Mouse (Mus musculus): ENCODE measurements around the gene Kat6b. TPM values are rescaled to one million over a fixed set of nuclear protein-coding genes. Genes with fewer than 3 reads are reported as not detected.
A peak's percentile ranks its signal among the peaks of the same experiment; 100 is the strongest.

Gene Kat6b
- polyA plus RNA-seq, 1 experiment from 2014 or later, result 22.0 TPM

DNA sequence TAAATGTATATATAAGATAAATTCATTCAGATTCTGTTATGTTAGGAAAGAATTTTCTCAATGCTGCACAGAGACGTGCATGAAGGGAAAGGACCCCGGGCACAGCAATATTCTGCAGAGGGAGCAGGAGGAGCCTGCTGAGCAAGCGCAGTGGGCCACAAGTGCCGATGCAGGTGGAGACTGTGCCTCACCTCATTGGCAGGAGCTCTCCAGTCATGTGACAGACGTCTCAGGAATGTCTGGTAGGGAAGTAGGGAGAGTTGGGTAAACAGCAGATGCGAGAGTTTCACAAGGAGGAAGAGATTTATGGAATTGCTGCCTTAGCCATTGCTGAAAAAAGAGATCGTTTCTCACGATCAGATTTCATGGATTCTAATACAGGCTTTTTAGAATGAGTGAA lies 71.7 kb downstream of the Kat6b start:
- Histone ChIP-seq H3K9ac (ENCODE audit: low read depth, low read length) (no peak overlapping the region), H3K4me1 (ENCODE audit: control insufficient read depth, insufficient read depth, low read length) (peaks cover 11% of the 10 kb centered on the region; the same call in 1 of the 2 replicates), H3K27me3 (ENCODE audit: control insufficient read depth, insufficient read depth, low read length) (no peaks in the 10 kb centered on the region), H3K36me3 (ENCODE audit: control insufficient read depth, insufficient read depth, low read length) (no peaks in the 10 kb centered on the region), H3K9me3 (ENCODE audit: control insufficient read depth, low read length) (no peaks in the 10 kb centered on the region), H3K27ac (ENCODE audit: low read depth, low read length) (no peak overlapping the region), H3K4me2 (replicated peaks; ENCODE audit: low read depth, low read length) (no peak overlapping the region), H3K4me3 (ENCODE audit: low read length) (no peak overlapping the region)
- 31% methylated on average over 8 of the region's 8 CpGs for WGBS
- ATAC-seq (ENCODE audit: low FRiP score, low TSS enrichment), result peak; percentile 86

DNA sequence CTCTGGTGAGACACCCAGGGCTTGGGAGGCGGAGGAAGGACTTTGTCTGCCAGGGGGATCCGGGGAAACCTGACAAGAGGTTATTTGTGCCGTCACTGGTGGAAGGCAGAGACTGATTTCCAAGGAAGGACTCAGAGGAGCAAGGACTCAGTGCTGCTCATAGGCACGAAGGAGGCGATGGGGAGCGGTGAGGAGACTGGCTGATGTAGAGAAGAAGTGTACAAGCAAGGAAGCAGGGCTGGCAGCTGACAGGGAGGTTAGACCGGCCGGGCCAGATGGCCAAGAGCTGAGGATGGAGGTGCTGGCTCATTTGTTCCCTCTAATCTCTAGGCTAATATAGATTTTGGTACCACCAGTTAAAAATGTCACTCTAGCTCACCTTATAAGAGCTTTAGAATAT lies 72.8 kb downstream of the Kat6b start:
- Histone ChIP-seq H3K27me3 (ENCODE audit: control insufficient read depth, insufficient read depth, low read length) (no peaks in the 10 kb centered on the region), H3K9ac (ENCODE audit: low read depth, low read length) (no peak overlapping the region), H3K27ac (ENCODE audit: low read depth, low read length) (no peak overlapping the region), H3K4me3 (ENCODE audit: low read length) (no peak overlapping the region), H3K36me3 (ENCODE audit: control insufficient read depth, insufficient read depth, low read length) (no peaks in the 10 kb centered on the region), H3K4me1 (ENCODE audit: control insufficient read depth, insufficient read depth, low read length) (peaks cover 18% of the 10 kb centered on the region), H3K9me3 (ENCODE audit: control insufficient read depth, low read length) (no peaks in the 10 kb centered on the region), H3K4me2 (replicated peaks; ENCODE audit: low read depth, low read length) (no peak overlapping the region)
- 79% methylated on average over 8 of the region's 8 CpGs for WGBS
- ATAC-seq (ENCODE audit: low FRiP score, low TSS enrichment), result no peak

DNA sequence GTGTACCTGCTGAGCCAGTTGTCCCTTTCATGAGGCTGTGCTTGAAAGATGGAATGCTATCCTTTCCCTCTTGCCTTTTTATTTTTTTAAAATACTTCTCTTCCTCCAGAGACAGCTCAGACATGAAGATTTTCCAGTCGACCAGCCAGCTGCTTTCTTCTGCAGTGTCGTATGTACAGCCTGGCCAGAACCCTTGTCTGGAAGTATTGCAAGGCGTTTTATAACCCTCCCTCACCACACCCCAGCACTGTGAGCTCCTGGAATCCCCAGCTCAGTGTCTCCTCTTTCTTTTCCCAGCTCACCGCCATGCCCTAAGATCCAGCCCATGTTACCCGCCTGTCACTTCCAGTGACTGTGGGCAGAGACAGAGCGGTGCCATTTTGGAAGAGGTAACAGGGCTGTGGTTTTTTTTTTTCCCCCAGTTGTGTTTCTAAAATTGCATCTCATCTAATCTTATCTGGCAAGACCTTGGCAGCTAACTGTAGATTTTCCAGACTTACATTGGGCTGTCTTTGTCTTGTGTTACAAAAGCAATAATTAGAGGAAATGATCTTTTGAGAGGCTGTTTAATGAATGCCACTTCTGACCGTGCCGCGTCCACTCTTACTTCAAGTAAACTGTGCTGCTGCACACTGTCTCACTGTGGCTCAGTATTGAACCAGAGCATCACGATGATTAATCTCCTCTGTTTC lies 77.4 kb downstream of the Kat6b start:
- Histone ChIP-seq H3K4me3 (ENCODE audit: low read length) (no peak overlapping the region), H3K4me1 (ENCODE audit: control insufficient read depth, insufficient read depth, low read length) (peaks cover 20% of the 10 kb centered on the region), H3K4me2 (replicated peaks; ENCODE audit: low read depth, low read length) (no peak overlapping the region), H3K36me3 (ENCODE audit: control insufficient read depth, insufficient read depth, low read length) (no peaks in the 10 kb centered on the region), H3K9me3 (ENCODE audit: control insufficient read depth, low read length) (no peaks in the 10 kb centered on the region), H3K27me3 (ENCODE audit: control insufficient read depth, insufficient read depth, low read length) (no peaks in the 10 kb centered on the region), H3K27ac (ENCODE audit: low read depth, low read length) (no peak overlapping the region; the same call in 1 of the 2 replicates), H3K9ac (ENCODE audit: low read depth, low read length) (no peak overlapping the region)
- WGBS, result 40% methylated on average over 10 of the region's 10 CpGs
- no peak for ATAC-seq (ENCODE audit: low FRiP score, low TSS enrichment)

DNA sequence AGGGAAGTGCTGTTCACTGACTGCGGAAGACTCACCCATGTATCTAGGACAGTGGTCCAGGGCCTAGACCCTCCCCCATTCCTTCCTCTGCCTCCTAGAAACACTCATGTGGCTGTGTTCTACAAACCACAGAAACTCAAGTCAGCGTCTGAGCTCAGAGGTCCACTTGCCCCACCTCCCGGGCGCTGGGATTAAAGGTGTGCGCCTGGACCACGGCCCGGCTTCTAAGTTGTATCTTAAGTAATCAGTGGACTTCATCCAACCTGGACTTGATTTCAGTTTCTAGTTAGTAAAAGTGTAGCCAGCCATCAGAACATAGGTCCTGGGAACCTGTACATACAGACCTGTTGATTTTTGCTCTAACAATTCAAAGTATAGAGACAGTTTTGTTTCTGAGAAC lies 78.2 kb downstream of the Kat6b start:
- Histone ChIP-seq H3K4me2 (replicated peaks; ENCODE audit: low read depth, low read length) (no peak overlapping the region), H3K9ac (ENCODE audit: low read depth, low read length) (no peak overlapping the region), H3K4me1 (ENCODE audit: control insufficient read depth, insufficient read depth, low read length) (peaks cover 23% of the 10 kb centered on the region), H3K27me3 (ENCODE audit: control insufficient read depth, insufficient read depth, low read length) (no peaks in the 10 kb centered on the region), H3K36me3 (ENCODE audit: control insufficient read depth, insufficient read depth, low read length) (no peaks in the 10 kb centered on the region), H3K4me3 (ENCODE audit: low read length) (no peak overlapping the region), H3K27ac (ENCODE audit: low read depth, low read length) (no peak overlapping the region), H3K9me3 (ENCODE audit: control insufficient read depth, low read length) (no peaks in the 10 kb centered on the region)
- no peak for ATAC-seq (ENCODE audit: low FRiP score, low TSS enrichment)
- WGBS, result 81% methylated on average over 7 of the region's 7 CpGs

DNA sequence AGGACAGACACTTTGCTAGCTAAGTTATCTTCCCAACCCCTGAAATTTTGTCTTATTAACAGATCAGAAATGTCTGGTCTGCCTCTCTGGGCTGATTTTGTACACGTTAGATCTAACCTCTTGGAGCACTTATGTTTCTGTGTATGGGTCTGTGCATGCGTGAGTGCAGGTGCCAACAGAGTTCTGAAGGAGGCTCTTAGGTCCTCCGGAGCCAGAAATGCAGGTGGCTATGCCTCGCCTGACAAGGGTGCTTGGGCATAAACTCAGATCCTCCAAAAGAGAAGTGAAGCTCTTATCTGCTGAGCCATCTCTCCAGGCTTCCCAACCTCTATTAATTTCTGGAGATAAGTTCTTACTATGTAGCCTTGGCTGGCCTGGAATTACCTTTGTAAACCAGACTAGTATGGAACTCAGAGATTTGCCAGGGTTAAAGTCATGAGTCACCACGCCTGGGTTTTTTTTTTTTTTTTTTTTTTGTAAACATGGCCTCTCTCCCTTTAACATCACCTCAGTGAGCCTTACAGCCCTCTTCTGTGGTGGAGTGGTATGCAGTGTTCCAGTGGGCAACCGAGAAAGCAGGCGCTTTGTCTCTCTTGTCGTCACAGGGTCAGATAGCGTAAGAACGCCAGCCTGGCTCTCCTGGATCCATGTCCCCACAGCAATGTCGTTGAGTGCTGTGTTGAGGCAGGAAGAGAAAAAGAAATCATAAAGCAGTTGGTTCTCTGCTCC lies 79.4 kb downstream of the Kat6b start:
- Histone ChIP-seq H3K27me3 (ENCODE audit: control insufficient read depth, insufficient read depth, low read length) (no peaks in the 10 kb centered on the region), H3K9ac (ENCODE audit: low read depth, low read length) (no peak overlapping the region), H3K4me2 (replicated peaks; ENCODE audit: low read depth, low read length) (no peak overlapping the region), H3K27ac (ENCODE audit: low read depth, low read length) (no peak overlapping the region), H3K9me3 (ENCODE audit: control insufficient read depth, low read length) (no peaks in the 10 kb centered on the region), H3K36me3 (ENCODE audit: control insufficient read depth, insufficient read depth, low read length) (no peaks in the 10 kb centered on the region), H3K4me1 (ENCODE audit: control insufficient read depth, insufficient read depth, low read length) (peaks cover 23% of the 10 kb centered on the region), H3K4me3 (ENCODE audit: low read length) (no peak overlapping the region)
- 80% methylated on average over 11 of the region's 11 CpGs for WGBS
- ATAC-seq (ENCODE audit: low FRiP score, low TSS enrichment), result no peak

DNA sequence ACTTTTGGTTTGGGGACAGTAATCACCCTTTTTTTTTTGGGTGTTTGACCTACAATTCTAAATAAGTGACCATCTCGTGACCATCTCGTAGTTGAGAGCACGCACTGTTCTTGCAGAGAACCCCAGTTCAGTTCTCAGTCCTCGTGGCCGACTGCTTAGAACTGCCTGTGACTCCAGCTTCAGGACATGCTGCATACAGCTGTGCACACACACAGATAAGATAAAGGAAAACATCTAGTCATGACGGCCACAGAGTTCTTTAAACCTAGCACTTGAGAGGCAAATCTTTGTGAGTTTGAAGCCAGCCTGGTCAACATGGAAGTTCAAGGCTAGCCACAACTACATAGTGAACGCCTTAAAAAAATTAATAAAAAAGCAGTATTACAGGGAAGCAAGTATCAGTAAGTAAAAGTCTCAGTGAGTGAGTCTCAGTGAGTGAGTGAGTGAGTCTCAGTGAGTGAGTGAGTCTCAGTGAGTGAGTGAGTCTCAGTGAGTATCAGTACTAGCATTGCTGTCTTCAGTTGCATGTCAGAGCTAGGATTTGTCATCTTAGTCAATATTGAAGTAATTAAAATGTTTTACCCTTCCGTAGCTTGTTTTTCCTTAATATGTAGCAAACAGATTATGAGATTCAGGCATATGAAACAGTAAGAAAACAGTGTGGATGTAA lies 80.3 kb downstream of the Kat6b start:
- H3K27me3 ChIP-seq (ENCODE audit: control insufficient read depth, insufficient read depth, low read length), result no peaks in the 10 kb centered on the region
- peaks cover 18% of the 10 kb centered on the region for H3K4me1 ChIP-seq (ENCODE audit: control insufficient read depth, insufficient read depth, low read length)
- H3K27ac ChIP-seq (ENCODE audit: low read depth, low read length), result no peak overlapping the region
- H3K36me3 ChIP-seq (ENCODE audit: control insufficient read depth, insufficient read depth, low read length), result no peaks in the 10 kb centered on the region
- no peaks in the 10 kb centered on the region for H3K9me3 ChIP-seq (ENCODE audit: control insufficient read depth, low read length)
- no peak overlapping the region for H3K9ac ChIP-seq (ENCODE audit: low read depth, low read length)
- no peak for ATAC-seq (ENCODE audit: low FRiP score, low TSS enrichment)
- WGBS, result 90% methylated on average over 8 of the region's 8 CpGs
- no peak overlapping the region for H3K4me3 ChIP-seq (ENCODE audit: low read length)
- no peak overlapping the region for H3K4me2 ChIP-seq (replicated peaks; ENCODE audit: low read depth, low read length)

DNA sequence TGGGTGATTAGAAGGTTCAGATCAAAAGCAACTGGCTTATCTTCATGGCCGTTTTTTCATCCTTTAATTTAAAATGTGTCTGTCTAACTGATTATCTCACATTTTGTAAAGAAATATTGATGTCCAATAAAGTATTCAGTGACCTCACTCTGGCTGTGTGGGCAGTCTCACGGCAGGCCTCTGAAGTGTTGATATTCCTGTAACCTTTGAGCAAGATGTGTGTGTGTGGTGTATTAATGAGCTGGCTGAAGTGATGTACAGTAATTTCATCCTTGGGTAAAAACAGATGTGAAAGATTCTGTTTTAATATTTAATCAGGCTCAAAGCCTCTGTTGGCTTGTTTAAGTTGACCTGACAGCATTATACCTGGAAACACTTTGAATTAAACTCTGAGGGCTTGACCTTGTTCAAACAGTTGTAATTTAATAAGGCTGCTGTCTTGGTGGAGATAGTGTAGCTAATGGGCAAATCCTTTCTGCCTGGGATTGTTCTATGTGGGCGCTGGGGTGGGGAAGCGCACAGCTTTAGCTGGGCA lies 82.4 kb downstream of the Kat6b start:
- 42% methylated on average over 4 of the region's 4 CpGs for WGBS
- no peak overlapping the region for H3K27ac ChIP-seq (ENCODE audit: low read depth, low read length)
- ATAC-seq (ENCODE audit: low FRiP score, low TSS enrichment), result no peak
- H3K27me3 ChIP-seq (ENCODE audit: control insufficient read depth, insufficient read depth, low read length), result no peaks in the 10 kb centered on the region
- H3K4me1 ChIP-seq (ENCODE audit: control insufficient read depth, insufficient read depth, low read length), result peaks cover 15% of the 10 kb centered on the region; the same call in 1 of the 2 replicates
- no peak overlapping the region for H3K4me3 ChIP-seq (ENCODE audit: low read length)
- H3K36me3 ChIP-seq (ENCODE audit: control insufficient read depth, insufficient read depth, low read length), result no peaks in the 10 kb centered on the region
- no peaks in the 10 kb centered on the region for H3K9me3 ChIP-seq (ENCODE audit: control insufficient read depth, low read length)
- H3K9ac ChIP-seq (ENCODE audit: low read depth, low read length), result no peak overlapping the region
- H3K4me2 ChIP-seq (replicated peaks; ENCODE audit: low read depth, low read length), result no peak overlapping the region

DNA sequence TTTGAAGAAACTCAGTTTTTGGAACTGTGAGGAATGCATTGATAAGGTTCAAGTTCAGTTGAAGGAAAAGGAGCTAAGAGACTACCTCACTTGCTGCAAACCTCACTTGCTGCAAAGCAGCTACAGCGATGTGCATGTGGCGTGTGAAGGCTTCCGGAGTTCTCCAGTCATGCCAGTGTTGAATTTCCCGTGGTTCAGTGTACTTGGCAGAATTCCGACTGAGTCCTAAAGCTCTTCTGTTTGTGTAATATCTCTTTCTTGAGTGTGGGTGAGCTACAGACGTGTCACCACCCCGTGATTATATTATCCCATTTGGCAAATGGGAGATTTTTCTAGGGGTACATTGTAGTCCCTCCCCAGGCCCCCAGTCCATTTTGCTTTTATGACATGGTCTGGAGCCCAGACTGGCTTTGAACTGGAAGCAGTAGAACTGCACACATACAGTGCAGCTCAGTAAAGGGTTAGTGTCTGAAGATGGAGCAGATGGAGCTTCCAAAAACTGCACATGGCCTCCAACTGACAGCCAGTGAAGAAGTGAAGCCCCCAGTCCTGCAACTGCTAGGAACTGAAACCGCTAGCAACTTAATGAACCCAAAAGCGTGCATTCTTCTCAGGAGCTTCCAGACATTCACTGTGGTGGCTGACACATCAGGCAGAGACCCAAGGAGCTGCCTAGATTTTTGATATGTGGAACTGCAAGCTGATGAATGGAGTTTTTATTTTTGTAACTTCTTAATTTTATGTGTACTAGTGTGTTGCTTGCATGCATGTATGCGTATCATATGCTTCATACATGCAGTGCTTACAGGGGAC lies 84.5 kb downstream of the Kat6b start:
- Histone ChIP-seq H3K4me2 (replicated peaks; ENCODE audit: low read depth, low read length) (no peak overlapping the region), H3K27me3 (ENCODE audit: control insufficient read depth, insufficient read depth, low read length) (no peaks in the 10 kb centered on the region), H3K4me1 (ENCODE audit: control insufficient read depth, insufficient read depth, low read length) (peaks cover 6% of the 10 kb centered on the region; the same call in 1 of the 2 replicates), H3K27ac (ENCODE audit: low read depth, low read length) (no peak overlapping the region), H3K9me3 (ENCODE audit: control insufficient read depth, low read length) (no peaks in the 10 kb centered on the region), H3K4me3 (ENCODE audit: low read length) (no peak overlapping the region), H3K36me3 (ENCODE audit: control insufficient read depth, insufficient read depth, low read length) (no peaks in the 10 kb centered on the region), H3K9ac (ENCODE audit: low read depth, low read length) (no peak overlapping the region)
- no peak for ATAC-seq (ENCODE audit: low FRiP score, low TSS enrichment)
- WGBS, result 85% methylated on average over 10 of the region's 10 CpGs

All from kidney, embryonic 14.5 days (tissue).